Mouse (Mus musculus) bone marrow macrophage, adult 2 months (primary cell): ENCODE measurements around the gene Gpr37l1.

Experiments
- CTCF ChIP-seq: IDR thresholded peaks from 2 replicates; pipeline ENCODE4 v1.5.1; 2012; ENCODE audit warnings: low read depth, mild to moderate bottlenecking, low read length, moderate library complexity
- POLR2A ChIP-seq: IDR thresholded peaks from 2 replicates; pipeline ENCODE4 v1.6.1; 2012; ENCODE audit warnings: mild to moderate bottlenecking, low read depth, low read length, borderline replicate concordance

DNA sequence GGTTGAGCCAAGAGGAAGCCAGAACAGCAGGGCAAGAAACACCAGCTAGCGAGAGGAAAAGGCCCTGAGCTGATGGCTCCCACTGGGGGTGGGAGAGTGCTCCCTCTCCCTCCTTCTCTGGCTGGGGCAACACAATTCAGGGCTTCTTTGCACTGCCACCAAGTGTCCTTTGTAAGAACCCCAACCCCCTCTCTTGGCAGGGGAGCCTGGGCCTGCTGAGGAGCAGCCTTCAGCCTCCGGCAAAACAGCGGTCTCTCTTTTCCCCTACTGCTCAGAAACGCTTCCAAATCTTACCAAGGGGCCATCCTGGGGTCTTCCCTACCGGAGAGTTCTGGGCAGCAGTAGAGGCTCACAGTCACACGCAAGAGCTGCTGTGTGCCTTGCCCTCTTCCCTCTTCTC lies 4.8 kb downstream of the Gpr37l1 start:
- no peak for TF ChIP-seq CTCF
- no peak for TF ChIP-seq POLR2A
